Mouse (Mus musculus): ENCODE results near the gene Mark3.

- TF ChIP-seq POLR2A (IDR thresholded peaks at IDR 0.05; ENCODE audit: borderline replicate concordance, control insufficient read depth, low read depth, low read length) (no peak), CTCF (IDR thresholded peaks at IDR 0.05; ENCODE audit: control insufficient read depth, insufficient read depth, low read length) (no peak)
These were observed 5.5 kb upstream of the Mark3 start for GRCm38 (mm10) chr12:111568836-111569235.
